Mouse (Mus musculus) adipocyte (in vitro differentiated cells): ENCODE measurements at regions not wholly inside any gene's neighbourhood (a gene's known extent, or its start where the extent isn't known, plus 50 kb on each side); places are given as distances from the start of the nearest gene placed in this dataset.

ENCODE experiments used
- DNase-seq: peaks from one replicate; pipeline ENCODE4 v3.0.0-alpha.2; 2016; ENCODE audit warnings: low spot score

GRCm38 (mm10) chr9:74021339-74021738 lies 52.6 kb upstream of the Unc13c start:
- no peak for DNase-seq

- no peak for DNase-seq
These were observed 55.2 kb upstream of the Unc13c start for GRCm38 (mm10) chr9:74023922-74024321.

GRCm38 (mm10) chr9:74026131-74026530 lies 57.4 kb upstream of the Unc13c start:
- no peak for DNase-seq

- DNase-seq, result peak; percentile 14
These were observed 59.7 kb upstream of the Unc13c start for GRCm38 (mm10) chr9:74028438-74028837.

GRCm38 (mm10) chr9:74045936-74046335 lies 64.2 kb upstream of the Wdr72 start:
- peak; percentile 36 for DNase-seq

- no peak for DNase-seq
These were observed 60.4 kb upstream of the Wdr72 start for GRCm38 (mm10) chr9:74049776-74050175.

- DNase-seq, result no peak
These were observed 53.4 kb upstream of the Wdr72 start for GRCm38 (mm10) chr9:74056709-74057108.

GRCm38 (mm10) chr9:74057476-74058076 lies 52.6 kb upstream of the Wdr72 start:
- no peak for DNase-seq

- no peak for DNase-seq
These were observed 51.8 kb upstream of the Wdr72 start for GRCm38 (mm10) chr9:74058269-74058871.
